In the genomic region with DNA sequence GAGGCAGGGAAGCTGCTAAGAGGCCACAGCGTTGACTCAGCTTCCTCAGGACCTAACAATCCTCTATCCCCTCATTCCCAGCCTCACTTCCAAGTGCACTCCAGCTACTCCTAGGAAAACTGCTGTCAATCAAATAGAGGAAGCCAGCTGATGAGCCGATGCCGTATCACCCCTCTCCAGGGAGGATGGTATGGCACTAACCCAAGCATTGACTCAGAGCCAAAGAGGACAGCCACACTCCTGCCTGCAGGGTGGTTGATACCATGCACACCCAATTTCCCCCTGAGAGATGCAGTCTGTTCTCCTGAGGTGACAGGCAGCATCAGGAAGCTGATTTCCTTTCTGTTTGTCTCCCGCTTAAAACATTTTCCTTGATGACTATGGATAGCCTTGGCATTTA, we compare ENCODE assay signal across 12 mouse cellular contexts.
DNase-seq lines count a peak whose midpoint lies in the region; ATAC-seq and TF ChIP-seq lines count a peak whose summit lies in the region.
"Had no signal": no experiment of that assay in that cellular context is flagged by ENCODE, and none has a peak within 500 bp of the region (broad histone marks: within the 10 kb centered on the region; RNA-seq: fewer than 3 reads in every experiment).

No protein-coding gene starts in this region.

- H3K79me3 ChIP-seq in C2C12 (ENCODE audit: low read depth), result no peaks in the 10 kb centered on the region

- no peaks in the 10 kb centered on the region for H3K27me3 ChIP-seq in C2C12 (ENCODE audit: control insufficient read depth, insufficient read depth, insufficient read length)
- H3K27me3 ChIP-seq: midbrain, embryonic 13.5 days had no signal

- peak; percentile 29 for DNase-seq in adrenal gland, postnatal 14 days
- DNase-seq in adrenal gland, adult 8-10 months, result no peak
- DNase-seq in kidney, adult 9 months, result peak; percentile 1
- DNase-seq in kidney, adult 8-10 months, result no peak
- DNase-seq in thymus, adult 18-20 months, result no peak
- DNase-seq in urinary bladder, postnatal 4 days (ENCODE audit: low spot score in 2 of 2), result no peak
- DNase-seq: B cell, adult 2 months; lung, embryonic 14.5 days had no signal

- no peak for TF ChIP-seq CTCF in C2C12 (IDR thresholded peaks at IDR 0.05; ENCODE audit: control insufficient read depth, insufficient read depth, insufficient read length)

- no peak overlapping the region for H3K4me3 ChIP-seq in C2C12 (ENCODE audit: insufficient read depth, poor library complexity, severe bottlenecking)
- H3K4me3 ChIP-seq: midbrain, embryonic 13.5 days had no signal

- ATAC-seq in megakaryocyte progenitor cell, adult 5-6 weeks (replicated peaks; ENCODE audit: poor library complexity), result peak; percentile 88
- ATAC-seq: intestine, embryonic 16.5 days; midbrain, embryonic 13.5 days had no signal

- no peaks in the 10 kb centered on the region for H3K36me3 ChIP-seq in C2C12 (ENCODE audit: control insufficient read depth, insufficient read depth)

- H3ac ChIP-seq in C2C12 (ENCODE audit: control insufficient read depth, insufficient read length, low read depth), result no peak overlapping the region

- no peaks in the 10 kb centered on the region for H3K79me2 ChIP-seq in C2C12 (ENCODE audit: control insufficient read depth, insufficient read depth)

TF ChIP-seq in C2C12, 6 proteins besides CTCF, POLR2A, EP300 and RAD21:
- TF ChIP-seq USF1 (IDR thresholded peaks at IDR 0.05; ENCODE audit: low read depth), result no peak
- TF ChIP-seq CEBPB (IDR thresholded peaks at IDR 0.05; ENCODE audit: low read depth), result no peak
- no peak for TF ChIP-seq MYOG (IDR thresholded peaks at IDR 0.05; ENCODE audit: control insufficient read depth, extremely low read depth, insufficient read length)
- TF ChIP-seq FOSL1 (IDR thresholded peaks at IDR 0.05; ENCODE audit: insufficient read depth, low read length, poor library complexity, severe bottlenecking), result no peak
- TF ChIP-seq MAX (IDR thresholded peaks at IDR 0.05), result no peak
- TF ChIP-seq MYOD1 (IDR thresholded peaks at IDR 0.05; ENCODE audit: control insufficient read depth, insufficient read length, low read depth), result peak; percentile 74

Comparison
In these comparisons a context has a peak if more than half of its experiments do, and no peak if none do; other contexts are left out.
1. DNase-seq: peak in adrenal gland, postnatal 14 days (single experiment) and kidney, adult 9 months (single experiment); none in adrenal gland, adult 8-10 months (single experiment), kidney, adult 8-10 months (0 of 2), thymus, adult 18-20 months (0 of 2) and urinary bladder, postnatal 4 days (0 of 2).